Mouse (Mus musculus): ENCODE data around the gene Fstl3. TPM values are rescaled to one million over a fixed set of nuclear protein-coding genes. Genes with fewer than 3 reads are reported as not detected.

Gene Fstl3
- total RNA-seq, 2 experiments from 2014 or later, result 1.3 to 1.5 TPM

GRCm38 (mm10) chr10:79760603-79761143 is 16.4 kb upstream of the Fstl3 start:
- no peak for DNase-seq (ENCODE audit: low spot score in 2 of 2)

- DNase-seq (ENCODE audit: low spot score in 2 of 2), result no peak
Observed at GRCm38 (mm10) chr10:79762875-79763274, 14.2 kb upstream of the Fstl3 start.

GRCm38 (mm10) chr10:79764234-79764633 is 12.8 kb upstream of the Fstl3 start:
- no peak for DNase-seq (ENCODE audit: low spot score in 2 of 2)

- DNase-seq (ENCODE audit: low spot score in 2 of 2), result no peak
Observed at GRCm38 (mm10) chr10:79765228-79765745, 11.8 kb upstream of the Fstl3 start.

GRCm38 (mm10) chr10:79766001-79766507 is 11.0 kb upstream of the Fstl3 start:
- no peak for DNase-seq (ENCODE audit: low spot score in 2 of 2)

GRCm38 (mm10) chr10:79766508-79767325 is 10.4 kb upstream of the Fstl3 start, which contains the start of gene Rnf126:
Gene Rnf126, minus strand, starts transcription at chr10:79766952.
- DNase-seq (ENCODE audit: low spot score in 2 of 2), result peak; percentile 99

GRCm38 (mm10) chr10:79767372-79768244 is 9.5 kb upstream of the Fstl3 start:
- DNase-seq (ENCODE audit: low spot score in 2 of 2), result peak; percentile 91 to 93

- DNase-seq (ENCODE audit: low spot score in 2 of 2), result peak; percentile 82 to 88
Observed at GRCm38 (mm10) chr10:79768400-79768799, 8.7 kb upstream of the Fstl3 start.

GRCm38 (mm10) chr10:79769329-79769728 is 7.7 kb upstream of the Fstl3 start:
- DNase-seq (ENCODE audit: low spot score in 2 of 2), result no peak

- DNase-seq (ENCODE audit: low spot score in 2 of 2), result no peak
Observed at GRCm38 (mm10) chr10:79772320-79772719, 4.8 kb upstream of the Fstl3 start.

- DNase-seq (ENCODE audit: low spot score in 2 of 2), result no peak
Observed at GRCm38 (mm10) chr10:79773208-79773607, 3.9 kb upstream of the Fstl3 start.

GRCm38 (mm10) chr10:79774486-79775279 is 2.4 kb upstream of the Fstl3 start:
- no peak for DNase-seq (ENCODE audit: low spot score in 2 of 2)

- peak in 1 of 2 experiments; percentile 40 for DNase-seq (ENCODE audit: low spot score in 2 of 2)
Observed at GRCm38 (mm10) chr10:79778006-79778405, 934 bp downstream of the Fstl3 start.

- DNase-seq (ENCODE audit: low spot score in 2 of 2), result no peak
Observed at GRCm38 (mm10) chr10:79779193-79779592, 2.1 kb downstream of the Fstl3 start.

GRCm38 (mm10) chr10:79779784-79780663 is 3.0 kb downstream of the Fstl3 start:
- peak; percentile 98 for DNase-seq (ENCODE audit: low spot score in 2 of 2)

- no peak for DNase-seq (ENCODE audit: low spot score in 2 of 2)
Observed at GRCm38 (mm10) chr10:79780664-79781015, 3.6 kb downstream of the Fstl3 start.

- DNase-seq (ENCODE audit: low spot score in 2 of 2), result no peak
Observed at GRCm38 (mm10) chr10:79781139-79781538, 4.1 kb downstream of the Fstl3 start.

- no peak for DNase-seq (ENCODE audit: low spot score in 2 of 2)
Observed at GRCm38 (mm10) chr10:79781956-79782355, 4.9 kb downstream of the Fstl3 start.

GRCm38 (mm10) chr10:79783050-79783449 is 6.0 kb downstream of the Fstl3 start:
- no peak for DNase-seq (ENCODE audit: low spot score in 2 of 2)

All from layer of hippocampus, postnatal 10 days (tissue).